Mouse (Mus musculus) liver, embryonic 14.5 days (tissue): ENCODE data around the gene Vkorc1. TPM values are rescaled to one million over a fixed set of nuclear protein-coding genes. Genes with fewer than 3 reads are reported as not detected.

ENCODE experiments used
- ATAC-seq: fragments of 200-750 bp; cut with Nextera tagmentation; 2 replicates; pipeline ENCODE4 v1.8.0; 2017; ENCODE audit warnings: moderate number of reproducible peaks, mild to moderate bottlenecking, moderate library complexity; ENCODE audit not compliant: insufficient read depth
- DNase-seq, 3 experiments: peaks; one replicate each; pipeline ENCODE4 v3.0.0-alpha.2; 2012 to 2013; ENCODE audit warnings: low read depth in 3 of 3, low spot score in 3 of 3
- H3K27ac ChIP-seq: fragments of 300-500 bp; sonication (generic); 2 replicates; pipeline ENCODE4 v1.5.1; 2014; ENCODE audit warnings: moderate library complexity, mild to moderate bottlenecking, control low read depth, inconsistent platforms
- H3K27me3 ChIP-seq: fragments of 300-500 bp; sonication (generic); 2 replicates; pipeline ENCODE4 v1.6.1; 2014; ENCODE audit warnings: mild to moderate bottlenecking, low read length, moderate library complexity; ENCODE audit not compliant: control insufficient read depth, insufficient read depth
- H3K36me3 ChIP-seq: fragments of 300-500 bp; sonication (generic); replicated peaks from 2 replicates; pipeline ENCODE4 v1.6.1; 2014; ENCODE audit warnings: low read depth; ENCODE audit not compliant: control insufficient read depth, insufficient read depth
- H3K4me1 ChIP-seq, 2 experiments: fragments of 200-500 bp in 1 of 2; fragments of 300-500 bp in 1 of 2; sonication (generic) in 1 of 2; replicated peaks; 2 replicates each; pipeline ENCODE4 v1.6.1; 2012 to 2014; ENCODE audit warnings: antibody characterized with exemption in 1 of 2, inconsistent platforms in 1 of 2, low read length in 1 of 2; ENCODE audit not compliant: control insufficient read depth in 2 of 2, insufficient read depth in 2 of 2
- H3K4me2 ChIP-seq: fragments of 300-500 bp; sonication (generic); 2 replicates; pipeline ENCODE4 v1.6.1; 2014; ENCODE audit warnings: low read depth, mild to moderate bottlenecking, control low read depth, moderate library complexity
- H3K4me3 ChIP-seq, 2 experiments: fragments of 200-500 bp in 1 of 2; fragments of 300-500 bp in 1 of 2; sonication (generic) in 1 of 2; 2 replicates each; pipeline ENCODE4 v1.5.1; 2012 to 2014; ENCODE audit warnings: low read depth in 2 of 2, low read length in 2 of 2, mild to moderate bottlenecking in 2 of 2, control low read depth in 1 of 2, inconsistent platforms in 1 of 2, moderate library complexity in 1 of 2; ENCODE audit not compliant: insufficient read depth in 1 of 2
- H3K9ac ChIP-seq: fragments of 300-500 bp; sonication (generic); replicated peaks from 2 replicates; pipeline ENCODE4 v1.6.1; 2014; ENCODE audit warnings: mild to moderate bottlenecking, control low read depth, moderate library complexity
- H3K9me3 ChIP-seq: fragments of 300-500 bp; sonication (generic); 2 replicates; pipeline ENCODE4 v1.6.1; 2016; ENCODE audit warnings: low read length, mixed read lengths; ENCODE audit not compliant: control insufficient read depth
- CTCF ChIP-seq: IDR thresholded peaks from 2 replicates; pipeline ENCODE4 v1.5.1; 2016; ENCODE audit warnings: antibody characterized with exemption, low read depth, control low read depth
- EP300 ChIP-seq: IDR thresholded peaks from 2 replicates; pipeline ENCODE4 v1.6.1; 2016; ENCODE audit warnings: antibody characterized with exemption, low read depth
- WGBS: fragments of 180-500 bp; shearing (Covaris S2); extraction: QIAGEN DNeasy Blood & Tissue Kit; methylation state at CpG from one replicate; pipeline ENCODE4 v1.1.7; 2014; ENCODE audit not compliant: insufficient replicate concordance; 5-methylcytosine and 5-hydroxymethylcytosine counted together
- polyA plus RNA-seq, 2 experiments: library from polyadenylated mRNA; depleted of rRNA in 1 of 2; stranded (reverse) in 1 of 2; unstranded in 1 of 2; fragments of >200 nt; fragmentation: Nextera tagmentation in 1 of 2; extraction: Ambion mirVana in 1 of 2; gene quantifications; 2 replicates each; pipeline versions ENCODE4 v1.2.1 to v1.2.3; 2012 to 2014

Vkorc1 gene
- polyA plus RNA-seq, 2 experiments: 74.0 to 107 TPM

- peaks cover 36% of the 10 kb centered on the region for H3K36me3 ChIP-seq
- 40% methylated on average over 6 of the region's 6 CpGs for WGBS
- H3K27ac ChIP-seq: no peak overlapping the region
- ATAC-seq (no peak), DNase-seq (no peak)
- no peaks in the 10 kb centered on the region for H3K4me1 ChIP-seq
- TF ChIP-seq EP300: no peak
- no peak for TF ChIP-seq CTCF
- H3K27me3 ChIP-seq: no peaks in the 10 kb centered on the region
- H3K9ac ChIP-seq: no peak overlapping the region
- no peak overlapping the region for H3K4me3 ChIP-seq
- no peak overlapping the region for H3K4me2 ChIP-seq
- peaks cover 11% of the 10 kb centered on the region for H3K9me3 ChIP-seq
Observed at GRCm38 (mm10) chr7:127885951-127886350, 9.5 kb downstream of the Vkorc1 start.

- no peak overlapping the region for H3K27ac ChIP-seq
- peaks cover 32% of the 10 kb centered on the region for H3K9me3 ChIP-seq
- peaks cover 56% of the 10 kb centered on the region for H3K36me3 ChIP-seq
- H3K27me3 ChIP-seq: no peaks in the 10 kb centered on the region
- TF ChIP-seq CTCF (no peak), EP300 (no peak)
- ATAC-seq (no peak), DNase-seq (no peak)
- no peak overlapping the region for H3K9ac ChIP-seq
- no peak overlapping the region for H3K4me3 ChIP-seq
- 88% methylated on average over 12 of the region's 12 CpGs for WGBS
- H3K4me1 ChIP-seq: peaks cover 2 to 3% of the 10 kb centered on the region in 2 experiments
- no peak overlapping the region for H3K4me2 ChIP-seq
Observed at GRCm38 (mm10) chr7:127880431-127880830, 15.0 kb downstream of the Vkorc1 start.

DNA sequence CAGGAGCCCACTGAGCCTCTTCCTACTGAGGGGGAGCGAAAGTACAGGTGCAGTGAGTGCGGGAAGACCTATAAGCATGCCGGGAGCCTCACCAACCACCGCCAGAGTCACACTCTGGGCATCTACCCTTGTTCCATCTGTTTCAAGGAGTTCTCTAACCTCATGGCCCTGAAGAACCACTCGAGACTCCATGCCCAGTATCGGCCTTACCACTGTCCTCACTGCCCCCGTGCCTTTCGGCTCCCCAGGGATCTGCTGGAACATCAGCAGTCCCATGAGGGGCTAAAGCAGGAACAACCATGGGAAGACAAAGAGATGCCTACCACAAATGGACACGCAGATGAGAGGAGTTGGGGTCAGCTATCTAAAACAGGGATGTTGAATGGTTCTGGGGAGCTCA, 16.1 kb downstream of the Vkorc1 start:
- Histone ChIP-seq H3K4me3 (no peak overlapping the region), H3K27me3 (peaks cover 2% of the 10 kb centered on the region; the same call in 1 of the 2 replicates), H3K4me2 (no peak overlapping the region), H3K9ac (no peak overlapping the region), H3K36me3 (peaks cover 56% of the 10 kb centered on the region), H3K4me1 (peaks cover 7 to 8% of the 10 kb centered on the region in 2 experiments), H3K27ac (no peak overlapping the region), H3K9me3 (peaks cover 32% of the 10 kb centered on the region)
- ATAC-seq (no peak), DNase-seq (no peak)
- 91% methylated on average over 9 of the region's 9 CpGs for WGBS
- TF ChIP-seq CTCF (no peak), EP300 (no peak)

DNA sequence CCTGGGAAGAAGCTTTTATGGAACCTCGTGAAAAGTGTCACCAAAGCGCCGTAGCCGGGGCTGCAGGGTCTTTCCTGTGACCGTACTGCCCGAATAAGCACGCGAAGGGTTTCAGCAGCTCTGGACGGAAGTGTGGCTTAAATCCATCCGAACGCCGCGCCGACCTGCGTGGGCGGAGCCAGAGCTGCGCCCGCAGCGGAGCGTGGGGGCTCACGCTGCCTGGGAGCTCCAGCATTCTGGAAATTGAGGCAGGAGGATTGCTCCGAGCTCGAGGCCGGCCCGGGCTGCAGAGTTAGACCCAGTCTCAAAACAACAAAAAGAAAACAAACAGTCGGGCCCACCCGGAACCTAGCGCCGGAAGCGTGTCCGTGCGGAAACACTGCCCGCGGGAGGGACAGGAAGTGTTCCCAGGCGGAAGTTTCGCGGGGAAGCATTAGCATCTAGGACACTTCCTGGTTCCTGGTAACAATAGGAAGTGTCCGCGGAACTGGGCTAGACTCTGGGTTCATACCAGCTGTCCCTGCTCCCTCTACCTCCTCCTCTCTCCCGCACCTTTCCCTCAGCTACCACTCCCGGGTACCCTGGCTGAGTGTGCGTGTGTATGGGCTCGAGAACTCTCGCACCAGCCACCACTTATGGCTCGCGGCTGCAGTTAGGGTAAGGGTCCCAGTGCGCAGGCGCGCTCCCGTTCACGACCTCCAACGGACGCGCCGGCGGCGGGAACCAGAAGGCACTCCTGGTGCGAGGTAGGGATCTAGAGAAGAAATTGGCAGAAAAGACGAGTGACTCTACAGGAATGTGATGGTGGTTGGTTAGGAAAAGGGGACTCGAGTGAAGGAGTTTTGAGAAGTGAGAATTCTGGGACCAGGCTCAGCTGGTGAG, 18.7 kb downstream of the Vkorc1 start, which contains the start of gene Zfp668:
Gene Zfp668 (minus strand): TSS at position 362 of the 882 bp plus-strand sequence.
- peaks cover 2% of the 10 kb centered on the region; the same call in 1 of the 2 replicates for H3K27me3 ChIP-seq
- DNase-seq (peak; percentile 91 to 92 (median 91)), ATAC-seq (peak; percentile 75)
- H3K36me3 ChIP-seq: peaks cover 35% of the 10 kb centered on the region
- under 1% methylated on average over 60 of the region's 60 CpGs for WGBS
- peak within 1 kb of the TSS; percentile 98 for H3K4me2 ChIP-seq
- TF ChIP-seq CTCF (no peak), EP300 (no peak)
- H3K9ac ChIP-seq: peak within 1 kb of the TSS; percentile 88
- H3K9me3 ChIP-seq: peaks cover 26% of the 10 kb centered on the region
- H3K4me1 ChIP-seq: peaks cover 13 to 16% of the 10 kb centered on the region in 2 experiments
- H3K4me3 ChIP-seq: peak within 1 kb of the TSS; percentile 87 to 90
- H3K27ac ChIP-seq: peak within 1 kb of the TSS; percentile 83

DNA sequence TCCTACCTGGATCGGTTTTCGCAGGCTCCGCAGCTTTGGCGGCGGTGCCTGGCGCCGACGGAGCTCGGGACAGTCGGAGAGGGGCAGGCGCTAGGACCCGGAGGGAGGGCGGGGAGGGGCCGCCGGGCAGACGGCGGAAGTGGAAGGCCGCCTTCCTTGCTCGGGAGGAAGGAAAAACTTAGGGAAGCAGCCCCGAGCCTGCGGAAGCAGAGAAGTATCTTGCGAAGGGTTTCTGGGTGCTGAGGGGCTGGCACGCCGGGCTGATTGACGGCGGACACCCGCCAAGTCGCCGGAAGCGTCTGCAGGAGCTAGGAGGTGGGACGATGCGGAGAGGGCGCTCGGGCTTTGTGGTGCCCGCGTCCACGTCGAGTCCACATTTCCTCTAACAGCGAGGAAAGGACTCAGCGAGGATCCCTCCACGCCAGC, 19.4 kb downstream of the Vkorc1 start, which contains the start of gene Zfp646:
Gene Zfp646 (plus strand): TSS at position 181 of the 426 bp plus-strand sequence.
- TF ChIP-seq EP300 (no peak), CTCF (no peak)
- Histone ChIP-seq H3K9me3 (peaks cover 22% of the 10 kb centered on the region), H3K4me3 (peak within 1 kb of the TSS; percentile 87 to 90), H3K4me2 (peak within 1 kb of the TSS; percentile 98), H3K27ac (peak within 1 kb of the TSS; percentile 83), H3K4me1 (peaks cover 13 to 17% of the 10 kb centered on the region in 2 experiments), H3K27me3 (peaks cover 2% of the 10 kb centered on the region; the same call in 1 of the 2 replicates), H3K36me3 (peaks cover 29% of the 10 kb centered on the region), H3K9ac (peak within 1 kb of the TSS; percentile 88)
- WGBS: under 1% methylated on average over 41 of the region's 41 CpGs
- DNase-seq: peak; percentile 73 to 77 (median 73)
- ATAC-seq: peak; percentile 83
